Mouse (Mus musculus) liver, embryonic 14.5 days (tissue): Measurements from ENCODE around the gene Ubash3b. TPM values are rescaled to one million over a fixed set of nuclear protein-coding genes. Genes with fewer than 3 reads are reported as not detected.

Source experiments
- ATAC-seq: fragments of 200-750 bp; cut with Nextera tagmentation; 2 replicates; pipeline ENCODE4 v1.8.0; 2017; ENCODE audit warnings: moderate number of reproducible peaks, mild to moderate bottlenecking, moderate library complexity; ENCODE audit not compliant: insufficient read depth
- DNase-seq, 3 experiments: peaks; one replicate each; pipeline ENCODE4 v3.0.0-alpha.2; 2012 to 2013; ENCODE audit warnings: low read depth in 3 of 3, low spot score in 3 of 3
- H3K27ac ChIP-seq: fragments of 300-500 bp; sonication (generic); 2 replicates; pipeline ENCODE4 v1.5.1; 2014; ENCODE audit warnings: moderate library complexity, mild to moderate bottlenecking, control low read depth, inconsistent platforms
- H3K27me3 ChIP-seq: fragments of 300-500 bp; sonication (generic); 2 replicates; pipeline ENCODE4 v1.6.1; 2014; ENCODE audit warnings: mild to moderate bottlenecking, low read length, moderate library complexity; ENCODE audit not compliant: control insufficient read depth, insufficient read depth
- H3K36me3 ChIP-seq: fragments of 300-500 bp; sonication (generic); replicated peaks from 2 replicates; pipeline ENCODE4 v1.6.1; 2014; ENCODE audit warnings: low read depth; ENCODE audit not compliant: control insufficient read depth, insufficient read depth
- H3K4me1 ChIP-seq, 2 experiments: fragments of 200-500 bp in 1 of 2; fragments of 300-500 bp in 1 of 2; sonication (generic) in 1 of 2; replicated peaks; 2 replicates each; pipeline ENCODE4 v1.6.1; 2012 to 2014; ENCODE audit warnings: antibody characterized with exemption in 1 of 2, inconsistent platforms in 1 of 2, low read length in 1 of 2; ENCODE audit not compliant: control insufficient read depth in 2 of 2, insufficient read depth in 2 of 2
- H3K4me2 ChIP-seq: fragments of 300-500 bp; sonication (generic); 2 replicates; pipeline ENCODE4 v1.6.1; 2014; ENCODE audit warnings: low read depth, mild to moderate bottlenecking, control low read depth, moderate library complexity
- H3K4me3 ChIP-seq, 2 experiments: fragments of 200-500 bp in 1 of 2; fragments of 300-500 bp in 1 of 2; sonication (generic) in 1 of 2; 2 replicates each; pipeline ENCODE4 v1.5.1; 2012 to 2014; ENCODE audit warnings: low read depth in 2 of 2, low read length in 2 of 2, mild to moderate bottlenecking in 2 of 2, control low read depth in 1 of 2, inconsistent platforms in 1 of 2, moderate library complexity in 1 of 2; ENCODE audit not compliant: insufficient read depth in 1 of 2
- H3K9ac ChIP-seq: fragments of 300-500 bp; sonication (generic); replicated peaks from 2 replicates; pipeline ENCODE4 v1.6.1; 2014; ENCODE audit warnings: mild to moderate bottlenecking, control low read depth, moderate library complexity
- H3K9me3 ChIP-seq: fragments of 300-500 bp; sonication (generic); 2 replicates; pipeline ENCODE4 v1.6.1; 2016; ENCODE audit warnings: low read length, mixed read lengths; ENCODE audit not compliant: control insufficient read depth
- CTCF ChIP-seq: IDR thresholded peaks from 2 replicates; pipeline ENCODE4 v1.5.1; 2016; ENCODE audit warnings: antibody characterized with exemption, low read depth, control low read depth
- EP300 ChIP-seq: IDR thresholded peaks from 2 replicates; pipeline ENCODE4 v1.6.1; 2016; ENCODE audit warnings: antibody characterized with exemption, low read depth
- WGBS: fragments of 180-500 bp; shearing (Covaris S2); extraction: QIAGEN DNeasy Blood & Tissue Kit; methylation state at CpG from one replicate; pipeline ENCODE4 v1.1.7; 2014; ENCODE audit not compliant: insufficient replicate concordance; 5-methylcytosine and 5-hydroxymethylcytosine counted together
- polyA plus RNA-seq, 2 experiments: library from polyadenylated mRNA; depleted of rRNA in 1 of 2; stranded (reverse) in 1 of 2; unstranded in 1 of 2; fragments of >200 nt; fragmentation: Nextera tagmentation in 1 of 2; extraction: Ambion mirVana in 1 of 2; gene quantifications; 2 replicates each; pipeline versions ENCODE4 v1.2.1 to v1.2.3; 2012 to 2014

Gene Ubash3b
- polyA plus RNA-seq, 2 experiments = 3.5 to 5.9 TPM

- H3K27ac ChIP-seq = peak overlapping the region; percentile 9
- no peaks in the 10 kb centered on the region for H3K27me3 ChIP-seq
- H3K4me3 ChIP-seq = peak overlapping the region; percentile 37 to 61
- ATAC-seq = peak; percentile 88
- H3K9me3 ChIP-seq = no peaks in the 10 kb centered on the region
- DNase-seq = peak; percentile 74 to 80 (median 76)
- H3K9ac ChIP-seq = peak overlapping the region; percentile 0
- WGBS = 15% methylated on average over 19 of the region's 19 CpGs
- H3K4me2 ChIP-seq = peak overlapping the region; percentile 71
- no peaks in the 10 kb centered on the region for H3K36me3 ChIP-seq
- peaks cover 42 to 66% of the 10 kb centered on the region in 2 experiments for H3K4me1 ChIP-seq
- peak; percentile 67 for TF ChIP-seq EP300
- TF ChIP-seq CTCF = peak; percentile 24; the same call in 1 of the 2 replicates
Observed at GRCm38 (mm10) chr9:41073196-41074009, 88.1 kb downstream of the Ubash3b start.

- Histone ChIP-seq H3K4me2 (peak overlapping the region; percentile 71), H3K4me3 (peak overlapping the region; percentile 37 to 61; a peak in 2 of 4 replicates), H3K4me1 (peaks cover 36 to 61% of the 10 kb centered on the region in 2 experiments), H3K9ac (peak overlapping the region; percentile 0), H3K27ac (peak overlapping the region; percentile 9), H3K27me3 (no peaks in the 10 kb centered on the region), H3K36me3 (no peaks in the 10 kb centered on the region), H3K9me3 (no peaks in the 10 kb centered on the region)
- 8% methylated on average over 6 of the region's 6 CpGs for WGBS
- peak; percentile 60 to 72 (median 67) for DNase-seq
- TF ChIP-seq CTCF (no peak), EP300 (peak; percentile 61; the same call in 1 of the 2 replicates)
- ATAC-seq = peak; percentile 71
Observed at GRCm38 (mm10) chr9:41072786-41073185, 88.7 kb downstream of the Ubash3b start.

- Histone ChIP-seq H3K27me3 (no peaks in the 10 kb centered on the region), H3K4me2 (peak overlapping the region; percentile 71), H3K27ac (peak overlapping the region; percentile 51), H3K9ac (0 out of 2 replicates have a peak overlapping the region, but pooled peaks have one; percentile 6), H3K4me1 (peaks cover 36 to 61% of the 10 kb centered on the region in 2 experiments), H3K9me3 (no peaks in the 10 kb centered on the region), H3K36me3 (no peaks in the 10 kb centered on the region), H3K4me3 (no peak overlapping the region)
- no peak for DNase-seq
- TF ChIP-seq EP300 (no peak), CTCF (no peak)
- no peak for ATAC-seq
- 11% methylated on average over 3 of the region's 3 CpGs for WGBS
Observed at GRCm38 (mm10) chr9:41071906-41072511, 89.5 kb downstream of the Ubash3b start.

GRCm38 (mm10) chr9:41070761-41071181 is 90.7 kb downstream of the Ubash3b start:
- H3K27me3 ChIP-seq = no peaks in the 10 kb centered on the region
- peaks cover 36 to 57% of the 10 kb centered on the region in 2 experiments for H3K4me1 ChIP-seq
- no peak overlapping the region for H3K27ac ChIP-seq
- H3K9me3 ChIP-seq = no peaks in the 10 kb centered on the region
- H3K9ac ChIP-seq = no peak overlapping the region
- no peaks in the 10 kb centered on the region for H3K36me3 ChIP-seq
- H3K4me3 ChIP-seq = no peak overlapping the region
- TF ChIP-seq CTCF (peak; percentile 40), EP300 (no peak)
- DNase-seq (no peak), ATAC-seq (no peak)
- 11% methylated on average over 5 of the region's 5 CpGs for WGBS
- no peak overlapping the region for H3K4me2 ChIP-seq

GRCm38 (mm10) chr9:41069509-41069908 is 92.0 kb downstream of the Ubash3b start:
- DNase-seq (peak in 2 of 3 experiments; percentile 49 to 55), ATAC-seq (peak; percentile 38)
- peak; percentile 58; the same call in 1 of the 2 replicates for TF ChIP-seq EP300
- TF ChIP-seq CTCF = no peak
- Histone ChIP-seq H3K4me2 (peak overlapping the region; percentile 19; the same call in 1 of the 2 replicates), H3K4me3 (no peak overlapping the region), H3K27ac (peak overlapping the region; percentile 14; the same call in 1 of the 2 replicates), H3K36me3 (no peaks in the 10 kb centered on the region), H3K4me1 (peaks cover 34 to 50% of the 10 kb centered on the region in 2 experiments), H3K9me3 (no peaks in the 10 kb centered on the region), H3K9ac (peak overlapping the region; percentile 23; the same call in 1 of the 2 replicates), H3K27me3 (no peaks in the 10 kb centered on the region)
- 18% methylated on average over 5 of the region's 5 CpGs for WGBS
